Mouse (Mus musculus) kidney, adult 2 months (tissue): ENCODE results near the gene Insrr. TPM values are rescaled to one million over a fixed set of nuclear protein-coding genes. Genes with fewer than 3 reads are reported as not detected.

Experiments
- DNase-seq: peaks from one replicate; pipeline ENCODE4 v3.0.0; 2021
- H3K27ac ChIP-seq: fragments of 200-500 bp; 2 replicates; pipeline ENCODE4 v1.5.1; 2012; ENCODE audit warnings: low read depth, low read length, control low read depth, inconsistent platforms; ENCODE audit not compliant: insufficient read depth
- H3K27me3 ChIP-seq: fragments of 200-500 bp; replicated peaks from 2 replicates; pipeline ENCODE4 v1.6.1; 2012; ENCODE audit warnings: mild to moderate bottlenecking, moderate library complexity, low read length, inconsistent platforms; ENCODE audit not compliant: control insufficient read depth, insufficient read depth
- H3K36me3 ChIP-seq: fragments of 200-500 bp; 2 replicates; pipeline ENCODE4 v1.6.1; 2012; ENCODE audit warnings: mild to moderate bottlenecking, moderate library complexity, low read length, inconsistent platforms; ENCODE audit not compliant: control insufficient read depth, insufficient read depth
- H3K4me1 ChIP-seq: fragments of 200-500 bp; 2 replicates; pipeline ENCODE4 v1.6.1; 2011; ENCODE audit warnings: low read length; ENCODE audit not compliant: control insufficient read depth, insufficient read depth
- H3K4me3 ChIP-seq: fragments of 200-500 bp; 2 replicates; pipeline ENCODE4 v1.5.1; 2011; ENCODE audit warnings: mild to moderate bottlenecking, low read depth, low read length, control low read depth; ENCODE audit not compliant: insufficient read depth
- CTCF ChIP-seq: fragments of 200-500 bp; conservative IDR thresholded peaks from 2 replicates; pipeline ENCODE4 v1.5.1; 2011; ENCODE audit warnings: low read depth, mild to moderate bottlenecking, control low read depth, low read length, moderate library complexity, mixed read lengths; ENCODE audit not compliant: insufficient read depth, insufficient read length
- POLR2A ChIP-seq: fragments of 200-500 bp; IDR thresholded peaks from one replicate; pipeline ENCODE4 v1.6.1; 2011; ENCODE audit warnings: low read depth, low read length, control low read depth
- WGBS: fragments of 180-500 bp; shearing (Covaris S2); methylation state at CpG from one replicate; pipeline ENCODE4 v1.1.7; 2018; 5-methylcytosine and 5-hydroxymethylcytosine counted together
- polyA plus RNA-seq: library from polyadenylated mRNA; depleted of rRNA; stranded (reverse); fragments of >200 nt; gene quantifications from 2 replicates; pipeline ENCODE4 v1.2.3, GENCODE M21; 2012

Insrr gene
- polyA plus RNA-seq, 1 experiment = 23.9 TPM

- no peak for DNase-seq
- Histone ChIP-seq H3K27me3 (no peaks in the 10 kb centered on the region), H3K27ac (no peak overlapping the region), H3K4me3 (no peak overlapping the region), H3K36me3 (no peaks in the 10 kb centered on the region), H3K4me1 (peaks cover 3% of the 10 kb centered on the region; the same call in 1 of the 2 replicates)
- TF ChIP-seq CTCF (no peak), POLR2A (no peak)
- 57% methylated on average over 20 of the region's 20 CpGs for WGBS
Observed at GRCm38 (mm10) chr3:87756488-87756887, 40.3 kb upstream of the Insrr start.

- Histone ChIP-seq H3K27ac (no peak overlapping the region), H3K4me1 (peaks cover 7% of the 10 kb centered on the region; the same call in 1 of the 2 replicates)
- no peak for DNase-seq
Observed at GRCm38 (mm10) chr3:87758641-87759040, 38.1 kb upstream of the Insrr start.

GRCm38 (mm10) chr3:87761408-87762375 is 35.1 kb upstream of the Insrr start:
- 55% methylated on average over 20 of the region's 20 CpGs for whole genome bisulfite sequencing
- H3K36me3 ChIP-seq = no peaks in the 10 kb centered on the region
- no peak for TF ChIP-seq CTCF
- TF ChIP-seq POLR2A = no peak
- H3K4me1 ChIP-seq = peaks cover 7% of the 10 kb centered on the region; the same call in 1 of the 2 replicates
- no peak overlapping the region for H3K27ac ChIP-seq
- no peaks in the 10 kb centered on the region for H3K27me3 ChIP-seq
- peak; percentile 69 for DNase-seq
- H3K4me3 ChIP-seq = no peak overlapping the region

More at GRCm38 (mm10) chr3:87758641-87759040, 38.1 kb upstream of the Insrr start:
- Histone ChIP-seq H3K36me3 (no peaks in the 10 kb centered on the region), H3K27me3 (no peaks in the 10 kb centered on the region), H3K4me3 (no peak overlapping the region)
- TF ChIP-seq POLR2A (no peak), CTCF (no peak)
- 53% methylated on average over 5 of the region's 5 CpGs for WGBS

GRCm38 (mm10) chr3:87763202-87763601 is 33.5 kb upstream of the Insrr start:
- H3K27me3 ChIP-seq = no peaks in the 10 kb centered on the region
- 45% methylated on average over 4 of the region's 4 CpGs for WGBS
- no peak for TF ChIP-seq POLR2A
- H3K4me3 ChIP-seq = no peak overlapping the region
- H3K27ac ChIP-seq = no peak overlapping the region
- H3K36me3 ChIP-seq = no peaks in the 10 kb centered on the region
- H3K4me1 ChIP-seq = peaks cover 7% of the 10 kb centered on the region; the same call in 1 of the 2 replicates
- no peak for DNase-seq

- Histone ChIP-seq H3K36me3 (no peaks in the 10 kb centered on the region), H3K27ac (peak overlapping the region; percentile 89; the same call in 1 of the 2 replicates), H3K4me1 (peaks cover 7% of the 10 kb centered on the region; the same call in 1 of the 2 replicates), H3K27me3 (no peaks in the 10 kb centered on the region), H3K4me3 (peak overlapping the region; percentile 43; the same call in 1 of the 2 replicates)
- WGBS = 13% methylated on average over 15 of the region's 15 CpGs
- TF ChIP-seq POLR2A (no peak), CTCF (no peak)
- DNase-seq = peak; percentile 88
Observed at GRCm38 (mm10) chr3:87763683-87764289, 33.0 kb upstream of the Insrr start.

- TF ChIP-seq CTCF (no peak), POLR2A (no peak)
- DNase-seq = peak; percentile 60
- H3K4me1 ChIP-seq = peaks cover 7% of the 10 kb centered on the region; the same call in 1 of the 2 replicates
- no peaks in the 10 kb centered on the region for H3K27me3 ChIP-seq
- no peaks in the 10 kb centered on the region for H3K36me3 ChIP-seq
- peak overlapping the region; percentile 89 for H3K27ac ChIP-seq
- WGBS = 20% methylated on average over 10 of the region's 10 CpGs
- peak overlapping the region; percentile 43 for H3K4me3 ChIP-seq
Observed at GRCm38 (mm10) chr3:87764506-87764905, 32.2 kb upstream of the Insrr start.

- peak; percentile 82 for DNase-seq
- no peak for TF ChIP-seq POLR2A
- TF ChIP-seq CTCF = no peak
- no peaks in the 10 kb centered on the region for H3K27me3 ChIP-seq
- H3K4me3 ChIP-seq = peak overlapping the region; percentile 43
- H3K36me3 ChIP-seq = no peaks in the 10 kb centered on the region
- H3K4me1 ChIP-seq = peaks cover 7% of the 10 kb centered on the region; the same call in 1 of the 2 replicates
- peak overlapping the region; percentile 89 for H3K27ac ChIP-seq
- WGBS = 47% methylated on average over 10 of the region's 10 CpGs
Observed at GRCm38 (mm10) chr3:87765091-87765490, 31.7 kb upstream of the Insrr start.
